Mouse (Mus musculus) stomach, postnatal 0 days (tissue): ENCODE data around the gene Tmem108. TPM values are rescaled to one million over a fixed set of nuclear protein-coding genes. Genes with fewer than 3 reads are reported as not detected.

Source experiments
- ATAC-seq: fragments of 200-750 bp; cut with Nextera tagmentation; 2 replicates; pipeline ENCODE4 v1.8.0; 2017; ENCODE audit not compliant: low FRiP score, low TSS enrichment
- DNase-seq: peaks from one replicate; pipeline ENCODE4 v3.0.0-alpha.2; 2016; ENCODE audit warnings: low spot score
- H3K27ac ChIP-seq: fragments of 300-500 bp; sonication (generic); replicated peaks from 2 replicates; pipeline ENCODE4 v1.5.1; 2014; ENCODE audit warnings: mild to moderate bottlenecking, control low read depth
- H3K27me3 ChIP-seq: fragments of 300-500 bp; sonication (generic); 2 replicates; pipeline ENCODE4 v1.6.1; 2014; ENCODE audit warnings: low read length; ENCODE audit not compliant: control insufficient read depth, insufficient read depth
- H3K36me3 ChIP-seq: fragments of 300-500 bp; sonication (generic); 2 replicates; pipeline ENCODE4 v1.6.1; 2014; ENCODE audit warnings: low read length, mixed read lengths; ENCODE audit not compliant: control insufficient read depth, insufficient read depth
- H3K4me1 ChIP-seq: fragments of 300-500 bp; sonication (generic); replicated peaks from 2 replicates; pipeline ENCODE4 v1.6.1; 2014; ENCODE audit warnings: antibody characterized with exemption; ENCODE audit not compliant: control insufficient read depth, insufficient read depth
- H3K4me2 ChIP-seq: fragments of 300-500 bp; sonication (generic); replicated peaks from 2 replicates; pipeline ENCODE4 v1.6.1; 2014; ENCODE audit warnings: low read depth, mild to moderate bottlenecking, control low read depth, moderate library complexity
- H3K4me3 ChIP-seq: fragments of 300-500 bp; sonication (generic); 2 replicates; pipeline ENCODE4 v1.5.1; 2014; ENCODE audit warnings: low read depth, low read length, control low read depth
- H3K9ac ChIP-seq: fragments of 300-500 bp; sonication (generic); 2 replicates; pipeline ENCODE4 v1.6.1; 2014; ENCODE audit warnings: mild to moderate bottlenecking, low read length, control low read depth, mixed read lengths
- H3K9me3 ChIP-seq: fragments of 300-500 bp; sonication (generic); 2 replicates; pipeline ENCODE4 v1.6.1; 2016; ENCODE audit warnings: low read length; ENCODE audit not compliant: control insufficient read depth
- CTCF ChIP-seq: IDR thresholded peaks from 2 replicates; pipeline ENCODE4 v1.5.1; 2016; ENCODE audit warnings: antibody characterized with exemption, low read depth, mild to moderate bottlenecking, moderate library complexity
- EP300 ChIP-seq: optimal IDR thresholded peaks from 2 replicates; pipeline ENCODE3; 2016; ENCODE audit warnings: antibody characterized with exemption
- WGBS: fragments of 180-500 bp; shearing (Covaris S2); extraction: QIAGEN DNeasy Blood & Tissue Kit; methylation state at CpG from one replicate; pipeline ENCODE4 v1.1.7; 2014; 5-methylcytosine and 5-hydroxymethylcytosine counted together
- polyA plus RNA-seq: library from polyadenylated mRNA; unstranded; fragments of >200 nt; fragmentation: Nextera tagmentation; extraction: Ambion mirVana; gene quantifications from 2 replicates; pipeline ENCODE4 v1.2.1, GENCODE M21; 2015

The Tmem108 gene
- polyA plus RNA-seq, 1 experiment from 2014 or later, result 4.2 TPM

DNA sequence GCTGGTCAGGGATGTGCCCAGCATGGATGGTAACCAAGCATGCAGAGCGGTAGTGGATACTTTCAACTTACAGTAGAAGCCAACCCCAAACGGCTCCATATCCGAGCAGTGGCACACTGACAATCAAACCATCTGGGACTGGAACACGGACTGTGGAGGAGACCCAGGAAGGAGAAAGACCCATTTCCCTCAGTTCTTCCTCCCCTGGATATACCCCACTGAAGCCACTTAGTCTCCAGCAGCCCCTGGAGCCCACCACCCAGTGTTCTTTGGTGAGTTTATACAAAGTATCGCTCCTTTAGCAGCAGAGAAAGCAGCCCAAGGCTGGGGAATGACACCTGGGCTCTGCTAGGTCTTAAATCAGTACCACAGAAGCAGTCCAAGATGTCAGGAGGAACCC is 184.5 kb downstream of the Tmem108 start:
- no peaks in the 10 kb centered on the region for H3K4me1 ChIP-seq
- no peak for ATAC-seq
- H3K4me2 ChIP-seq, result no peak overlapping the region
- no peak overlapping the region for H3K27ac ChIP-seq
- no peak overlapping the region for H3K9ac ChIP-seq
- no peak overlapping the region for H3K4me3 ChIP-seq
- no peaks in the 10 kb centered on the region for H3K27me3 ChIP-seq
- TF ChIP-seq CTCF (no peak), EP300 (no peak)
- H3K36me3 ChIP-seq, result no peaks in the 10 kb centered on the region
- DNase-seq, result no peak
- WGBS, result 82% methylated on average over 5 of the region's 5 CpGs
- H3K9me3 ChIP-seq, result no peaks in the 10 kb centered on the region

DNA sequence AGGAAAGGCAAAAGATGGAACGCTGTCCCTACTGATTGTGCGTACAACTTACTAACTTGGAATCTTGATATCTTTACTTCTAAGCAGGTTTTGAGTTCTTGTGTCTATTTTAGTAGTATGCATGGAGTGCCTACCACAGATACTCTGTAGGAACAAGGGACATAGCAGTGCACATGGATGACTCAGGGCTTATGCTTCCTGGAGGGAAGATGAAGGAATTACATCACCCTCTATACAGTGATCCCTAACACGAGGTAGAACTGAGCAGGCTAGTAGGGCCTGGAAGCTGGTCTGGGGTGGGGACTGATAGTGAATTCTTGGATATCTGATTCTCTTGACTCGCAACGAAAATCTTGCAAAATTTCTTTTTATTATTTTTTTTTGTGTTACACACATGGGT is 185.7 kb downstream of the Tmem108 start:
- WGBS, result 89% methylated on average over 5 of the region's 5 CpGs
- H3K4me1 ChIP-seq, result no peaks in the 10 kb centered on the region
- no peak overlapping the region for H3K4me3 ChIP-seq
- TF ChIP-seq CTCF, result no peak
- TF ChIP-seq EP300, result no peak
- H3K9ac ChIP-seq, result no peak overlapping the region
- no peak overlapping the region for H3K27ac ChIP-seq
- ATAC-seq, result no peak
- no peaks in the 10 kb centered on the region for H3K36me3 ChIP-seq
- H3K4me2 ChIP-seq, result no peak overlapping the region
- no peak for DNase-seq
- no peaks in the 10 kb centered on the region for H3K27me3 ChIP-seq
- H3K9me3 ChIP-seq, result no peaks in the 10 kb centered on the region

GRCm38 (mm10) chr9:103573994-103574750 is 187.5 kb downstream of the Tmem108 start:
- no peaks in the 10 kb centered on the region for H3K27me3 ChIP-seq
- H3K4me3 ChIP-seq, result no peak overlapping the region
- no peaks in the 10 kb centered on the region for H3K9me3 ChIP-seq
- H3K36me3 ChIP-seq, result no peaks in the 10 kb centered on the region
- no peak for TF ChIP-seq CTCF
- TF ChIP-seq EP300, result no peak
- H3K4me1 ChIP-seq, result no peaks in the 10 kb centered on the region
- no peak overlapping the region for H3K27ac ChIP-seq
- WGBS, result 11% methylated on average over 5 of the region's 5 CpGs
- no peak overlapping the region for H3K9ac ChIP-seq
- no peak overlapping the region for H3K4me2 ChIP-seq
- DNase-seq (no peak), ATAC-seq (no peak)

GRCm38 (mm10) chr9:103570158-103570741 is 191.4 kb downstream of the Tmem108 start:
- no peaks in the 10 kb centered on the region for H3K36me3 ChIP-seq
- no peak overlapping the region for H3K9ac ChIP-seq
- DNase-seq (no peak), ATAC-seq (no peak)
- no peak overlapping the region for H3K4me3 ChIP-seq
- TF ChIP-seq EP300 (no peak), CTCF (no peak)
- H3K9me3 ChIP-seq, result no peaks in the 10 kb centered on the region
- no peaks in the 10 kb centered on the region for H3K27me3 ChIP-seq
- no peaks in the 10 kb centered on the region for H3K4me1 ChIP-seq
- 70% methylated on average over 14 of the region's 14 CpGs for WGBS
- no peak overlapping the region for H3K27ac ChIP-seq
- no peak overlapping the region for H3K4me2 ChIP-seq

DNA sequence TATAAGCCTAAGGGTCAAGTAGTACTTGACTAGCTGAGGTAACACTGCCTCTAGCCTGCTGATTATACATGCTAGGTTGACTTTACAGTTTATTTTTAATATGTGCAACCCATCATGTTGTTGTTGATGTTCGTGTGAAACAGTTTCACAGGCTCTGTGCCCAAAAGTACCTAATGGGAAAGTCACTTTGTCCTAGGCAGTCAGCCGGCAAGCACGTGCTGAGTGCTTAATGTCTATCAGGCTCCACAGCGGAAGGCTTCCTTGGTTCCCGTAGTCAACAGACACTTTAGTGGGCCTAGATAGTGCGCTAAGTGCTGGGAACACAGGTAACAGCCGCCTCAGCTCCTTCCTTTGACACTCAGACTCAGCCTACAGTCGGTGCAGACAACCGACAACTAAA is 192.7 kb downstream of the Tmem108 start:
- Histone ChIP-seq H3K4me2 (no peak overlapping the region), H3K4me3 (no peak overlapping the region), H3K4me1 (no peaks in the 10 kb centered on the region), H3K27me3 (no peaks in the 10 kb centered on the region), H3K9ac (no peak overlapping the region), H3K36me3 (no peaks in the 10 kb centered on the region), H3K27ac (no peak overlapping the region), H3K9me3 (no peaks in the 10 kb centered on the region)
- WGBS, result 88% methylated on average over 9 of the region's 9 CpGs
- ATAC-seq (no peak), DNase-seq (no peak)
- TF ChIP-seq CTCF (no peak), EP300 (no peak)

DNA sequence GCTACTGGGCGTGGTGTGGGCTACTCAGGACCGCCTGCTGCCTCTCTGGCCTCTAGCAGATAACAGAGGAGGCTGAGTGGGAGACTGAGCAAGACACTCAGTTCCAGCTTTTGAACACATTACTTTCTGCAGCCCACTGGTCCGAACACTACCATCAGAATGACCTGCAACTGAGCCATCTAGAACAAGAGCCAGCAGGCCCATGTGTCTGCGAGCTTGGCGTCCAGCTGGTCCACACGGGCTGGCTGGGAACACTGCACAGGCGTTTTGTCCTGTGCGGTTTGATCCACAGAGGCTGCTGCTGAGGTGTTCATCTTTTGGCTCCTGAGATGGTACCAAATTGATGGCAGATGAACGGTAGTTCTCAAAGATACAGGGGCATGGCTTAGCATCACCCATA is 196.5 kb downstream of the Tmem108 start:
- TF ChIP-seq CTCF, result no peak
- TF ChIP-seq EP300, result no peak
- H3K36me3 ChIP-seq, result no peaks in the 10 kb centered on the region
- H3K4me3 ChIP-seq, result no peak overlapping the region
- H3K27ac ChIP-seq, result no peak overlapping the region
- 81% methylated on average over 9 of the region's 9 CpGs for WGBS
- DNase-seq, result no peak
- H3K9ac ChIP-seq, result no peak overlapping the region
- ATAC-seq, result no peak
- H3K4me1 ChIP-seq, result no peaks in the 10 kb centered on the region
- no peaks in the 10 kb centered on the region for H3K9me3 ChIP-seq
- no peak overlapping the region for H3K4me2 ChIP-seq
- H3K27me3 ChIP-seq, result no peaks in the 10 kb centered on the region
